Mouse (Mus musculus): ENCODE data around the gene Piwil1. TPM values are rescaled to one million over a fixed set of nuclear protein-coding genes. Genes with fewer than 3 reads are reported as not detected.
A peak's percentile ranks its signal among the peaks of the same experiment; 100 is the strongest.

The Piwil1 gene
- total RNA-seq, 1 experiment, result 0.62 TPM

DNA sequence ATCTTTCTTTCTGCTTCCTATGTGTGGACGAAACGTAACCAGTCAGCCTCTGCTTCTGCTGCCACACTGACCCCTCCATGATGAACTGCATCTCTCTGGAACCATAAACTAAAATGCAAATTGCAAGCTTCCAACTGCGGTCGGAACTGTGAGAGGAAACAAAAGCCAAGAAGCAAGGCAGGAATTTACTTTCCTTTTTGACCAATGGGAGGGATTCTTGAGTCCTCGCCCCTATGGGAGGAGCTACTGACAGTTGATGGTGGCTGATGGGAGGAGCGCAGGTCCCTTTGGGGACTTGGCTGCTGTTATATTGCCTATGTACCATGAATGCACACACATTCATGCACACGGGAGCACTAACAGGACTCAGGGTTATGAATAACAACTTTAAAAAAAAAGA is 38.3 kb upstream of the Piwil1 start:
- in situ Hi-C loops (cut with MboI; ENCODE audit: low sequenced_read_pairs in 2 of 2, unreplicated experiment in 2 of 2), result loop anchor here in 1 of 2 experiments (5.0 kb wide), 1 partner anchor 142 kb away; no protein-coding TSS in a partner anchor

DNA sequence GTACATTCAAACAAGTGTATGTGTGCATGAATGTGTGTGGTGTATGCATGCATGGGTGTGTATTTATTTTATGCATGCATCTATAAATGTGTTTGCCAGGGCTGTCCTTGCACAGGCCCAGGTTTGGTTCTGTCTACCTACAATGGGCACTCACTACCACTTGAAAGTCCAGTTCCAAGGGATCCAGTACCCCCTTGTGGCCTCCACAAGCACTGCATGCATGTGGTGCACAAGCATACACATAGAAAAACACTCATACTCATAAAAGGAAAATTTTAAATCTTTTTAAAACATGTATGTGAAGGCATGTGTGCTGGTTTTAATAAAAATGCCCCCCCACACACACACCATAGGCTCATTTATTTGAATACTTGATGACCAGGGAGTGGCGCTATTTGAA is 37.3 kb upstream of the Piwil1 start:
- no peak overlapping the region for H3K27ac ChIP-seq (ENCODE audit: insufficient read depth, low read depth, low read length, poor library complexity, severe bottlenecking)
- no peaks in the 10 kb centered on the region for H3K9me3 ChIP-seq (ENCODE audit: control insufficient read depth, insufficient read depth, low read depth, low read length)
- no peaks in the 10 kb centered on the region for H3K4me1 ChIP-seq (ENCODE audit: control insufficient read depth in 2 of 2, insufficient read depth in 2 of 2, low read length in 2 of 2, poor library complexity in 1 of 2)
- no peak overlapping the region for H3K4me3 ChIP-seq (ENCODE audit: insufficient read depth in 1 of 2, low read depth in 1 of 2, low read length in 2 of 2, poor library complexity in 1 of 2, severe bottlenecking in 1 of 2)
- TF ChIP-seq MAFK (IDR thresholded peaks at IDR 0.05; ENCODE audit: insufficient read depth, low read depth, low read length), result no peak
- TF ChIP-seq CHD2 (IDR thresholded peaks at IDR 0.05; ENCODE audit: low read depth, low read length), result no peak
- no peak for TF ChIP-seq ZC3H11A (IDR thresholded peaks at IDR 0.05; ENCODE audit: borderline replicate concordance, low read depth, low read length)
- no peak for TF ChIP-seq ZNF384 (IDR thresholded peaks at IDR 0.05; ENCODE audit: low read depth, low read length)
- TF ChIP-seq HCFC1 (IDR thresholded peaks at IDR 0.05; ENCODE audit: borderline replicate concordance, insufficient read depth, low read length), result no peak
- no peak overlapping the region for H3K9ac ChIP-seq (ENCODE audit: insufficient read depth, low read depth, low read length, poor library complexity, severe bottlenecking)
- DNase-seq (ENCODE audit: low read depth, low spot score), result peak; percentile 36
- H3K36me3 ChIP-seq (ENCODE audit: control insufficient read depth, insufficient read depth, low read length, poor library complexity, severe bottlenecking), result no peaks in the 10 kb centered on the region
- in situ Hi-C loops (cut with MboI; ENCODE audit: low sequenced_read_pairs in 2 of 2, unreplicated experiment in 2 of 2), result no loop called here

More for the DNA sequence above, 38.3 kb upstream of the Piwil1 start:
- no peaks in the 10 kb centered on the region for H3K36me3 ChIP-seq (ENCODE audit: control insufficient read depth, insufficient read depth, low read length, poor library complexity, severe bottlenecking)
- peak; percentile 11 for DNase-seq (ENCODE audit: low read depth, low spot score)
- no peak for TF ChIP-seq ZC3H11A (IDR thresholded peaks at IDR 0.05; ENCODE audit: borderline replicate concordance, low read depth, low read length)
- no peak for TF ChIP-seq HCFC1 (IDR thresholded peaks at IDR 0.05; ENCODE audit: borderline replicate concordance, insufficient read depth, low read length)
- no peak for TF ChIP-seq ZNF384 (IDR thresholded peaks at IDR 0.05; ENCODE audit: low read depth, low read length)
- TF ChIP-seq MAFK (IDR thresholded peaks at IDR 0.05; ENCODE audit: insufficient read depth, low read depth, low read length), result no peak
- no peak for TF ChIP-seq CHD2 (IDR thresholded peaks at IDR 0.05; ENCODE audit: low read depth, low read length)
- H3K9me3 ChIP-seq (ENCODE audit: control insufficient read depth, insufficient read depth, low read depth, low read length), result no peaks in the 10 kb centered on the region
- no peaks in the 10 kb centered on the region for H3K4me1 ChIP-seq (ENCODE audit: control insufficient read depth in 2 of 2, insufficient read depth in 2 of 2, low read length in 2 of 2, poor library complexity in 1 of 2)
- no peak overlapping the region for H3K4me3 ChIP-seq (ENCODE audit: insufficient read depth in 1 of 2, low read depth in 1 of 2, low read length in 2 of 2, poor library complexity in 1 of 2, severe bottlenecking in 1 of 2)
- no peak overlapping the region for H3K27ac ChIP-seq (ENCODE audit: insufficient read depth, low read depth, low read length, poor library complexity, severe bottlenecking)
- no peak overlapping the region for H3K9ac ChIP-seq (ENCODE audit: insufficient read depth, low read depth, low read length, poor library complexity, severe bottlenecking)

DNA sequence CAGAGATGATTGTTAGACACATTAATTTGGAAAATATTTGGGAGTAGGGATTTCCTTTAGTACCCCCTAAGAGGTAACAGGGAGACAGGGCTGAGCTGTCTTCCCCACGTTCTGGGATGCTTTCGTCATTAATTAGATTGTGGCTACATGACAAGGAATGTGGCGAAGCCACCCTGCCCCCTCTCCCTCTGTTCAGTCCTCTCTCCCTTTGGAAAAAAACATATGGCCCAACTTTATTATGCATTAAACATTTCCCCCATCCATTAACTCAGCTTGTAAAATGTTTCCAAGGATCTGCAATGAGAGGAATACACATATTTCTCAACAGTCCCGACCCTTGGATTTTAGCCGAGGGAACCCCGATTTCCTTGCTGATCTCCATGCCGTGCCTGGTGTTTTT is 35.0 kb upstream of the Piwil1 start:
- TF ChIP-seq CHD2 (IDR thresholded peaks at IDR 0.05; ENCODE audit: low read depth, low read length) (no peak), HCFC1 (IDR thresholded peaks at IDR 0.05; ENCODE audit: borderline replicate concordance, insufficient read depth, low read length) (no peak), MAFK (IDR thresholded peaks at IDR 0.05; ENCODE audit: insufficient read depth, low read depth, low read length) (no peak), ZNF384 (IDR thresholded peaks at IDR 0.05; ENCODE audit: low read depth, low read length) (no peak), ZC3H11A (IDR thresholded peaks at IDR 0.05; ENCODE audit: borderline replicate concordance, low read depth, low read length) (no peak)
- H3K9ac ChIP-seq (ENCODE audit: insufficient read depth, low read depth, low read length, poor library complexity, severe bottlenecking), result no peak overlapping the region
- DNase-seq (ENCODE audit: low read depth, low spot score), result no peak
- in situ Hi-C loops (cut with MboI; ENCODE audit: low sequenced_read_pairs in 2 of 2, unreplicated experiment in 2 of 2), result no loop called here
- no peak overlapping the region for H3K4me3 ChIP-seq (ENCODE audit: insufficient read depth in 1 of 2, low read depth in 1 of 2, low read length in 2 of 2, poor library complexity in 1 of 2, severe bottlenecking in 1 of 2)
- no peaks in the 10 kb centered on the region for H3K9me3 ChIP-seq (ENCODE audit: control insufficient read depth, insufficient read depth, low read depth, low read length)
- H3K4me1 ChIP-seq (ENCODE audit: control insufficient read depth in 2 of 2, insufficient read depth in 2 of 2, low read length in 2 of 2, poor library complexity in 1 of 2), result no peaks in the 10 kb centered on the region
- no peaks in the 10 kb centered on the region for H3K36me3 ChIP-seq (ENCODE audit: control insufficient read depth, insufficient read depth, low read length, poor library complexity, severe bottlenecking)
- H3K27ac ChIP-seq (ENCODE audit: insufficient read depth, low read depth, low read length, poor library complexity, severe bottlenecking), result no peak overlapping the region

DNA sequence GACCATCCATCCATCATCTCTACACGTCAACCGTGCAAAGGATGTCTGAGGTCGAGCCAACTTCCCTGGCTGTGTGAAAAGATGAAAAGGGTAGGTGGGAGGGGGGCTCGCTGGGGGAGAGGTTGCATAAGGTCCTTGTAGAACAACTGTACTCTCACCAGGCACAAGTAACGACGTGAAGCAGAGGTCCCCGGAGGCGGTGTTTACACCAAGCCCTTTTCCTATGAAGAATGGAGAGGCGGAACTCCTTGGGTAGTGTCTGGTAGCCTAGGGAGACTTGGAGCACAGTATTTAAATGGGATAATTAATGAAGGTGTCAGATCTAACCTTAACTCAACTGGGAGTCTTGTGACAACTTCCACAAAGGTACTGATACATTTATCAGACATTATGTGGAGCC is 28.2 kb upstream of the Piwil1 start:
- Histone ChIP-seq H3K4me1 (ENCODE audit: control insufficient read depth in 2 of 2, insufficient read depth in 2 of 2, low read length in 2 of 2, poor library complexity in 1 of 2) (no peaks in the 10 kb centered on the region), H3K9ac (ENCODE audit: insufficient read depth, low read depth, low read length, poor library complexity, severe bottlenecking) (no peak overlapping the region), H3K9me3 (ENCODE audit: control insufficient read depth, insufficient read depth, low read depth, low read length) (no peaks in the 10 kb centered on the region), H3K36me3 (ENCODE audit: control insufficient read depth, insufficient read depth, low read length, poor library complexity, severe bottlenecking) (no peaks in the 10 kb centered on the region), H3K4me3 (ENCODE audit: insufficient read depth in 1 of 2, low read depth in 1 of 2, low read length in 2 of 2, poor library complexity in 1 of 2, severe bottlenecking in 1 of 2) (no peak overlapping the region), H3K27ac (ENCODE audit: insufficient read depth, low read depth, low read length, poor library complexity, severe bottlenecking) (no peak overlapping the region)
- in situ Hi-C loops (cut with MboI; ENCODE audit: low sequenced_read_pairs in 2 of 2, unreplicated experiment in 2 of 2), result no loop called here
- TF ChIP-seq ZNF384 (IDR thresholded peaks at IDR 0.05; ENCODE audit: low read depth, low read length) (no peak), HCFC1 (IDR thresholded peaks at IDR 0.05; ENCODE audit: borderline replicate concordance, insufficient read depth, low read length) (no peak), ZC3H11A (IDR thresholded peaks at IDR 0.05; ENCODE audit: borderline replicate concordance, low read depth, low read length) (no peak), CHD2 (IDR thresholded peaks at IDR 0.05; ENCODE audit: low read depth, low read length) (no peak), MAFK (IDR thresholded peaks at IDR 0.05; ENCODE audit: insufficient read depth, low read depth, low read length) (no peak)
- no peak for DNase-seq (ENCODE audit: low read depth, low spot score)

DNA sequence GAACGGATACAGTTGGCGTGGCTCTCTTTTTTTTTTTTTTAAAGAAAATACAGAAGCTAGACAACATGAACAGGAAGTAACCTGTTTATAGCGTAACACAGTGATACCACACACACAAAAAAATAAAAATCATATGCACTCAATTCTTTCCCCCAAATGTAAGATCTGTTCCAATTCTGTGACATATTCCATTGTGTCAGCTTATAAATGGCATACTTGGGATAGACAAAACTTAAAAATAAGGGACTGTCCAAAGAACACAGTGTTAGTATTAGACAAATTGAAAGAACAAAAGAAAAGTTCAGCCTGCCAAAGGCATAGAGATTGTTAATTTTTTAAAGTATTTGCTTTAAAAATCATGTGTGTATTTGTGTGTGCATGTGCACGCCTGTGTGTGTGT is 25.0 kb upstream of the Piwil1 start:
- TF ChIP-seq ZNF384 (IDR thresholded peaks at IDR 0.05; ENCODE audit: low read depth, low read length) (no peak), HCFC1 (IDR thresholded peaks at IDR 0.05; ENCODE audit: borderline replicate concordance, insufficient read depth, low read length) (no peak), CHD2 (IDR thresholded peaks at IDR 0.05; ENCODE audit: low read depth, low read length) (no peak), MAFK (IDR thresholded peaks at IDR 0.05; ENCODE audit: insufficient read depth, low read depth, low read length) (no peak), ZC3H11A (IDR thresholded peaks at IDR 0.05; ENCODE audit: borderline replicate concordance, low read depth, low read length) (no peak)
- no peak for DNase-seq (ENCODE audit: low read depth, low spot score)
- H3K9ac ChIP-seq (ENCODE audit: insufficient read depth, low read depth, low read length, poor library complexity, severe bottlenecking), result no peak overlapping the region
- H3K27ac ChIP-seq (ENCODE audit: insufficient read depth, low read depth, low read length, poor library complexity, severe bottlenecking), result no peak overlapping the region
- no peaks in the 10 kb centered on the region for H3K9me3 ChIP-seq (ENCODE audit: control insufficient read depth, insufficient read depth, low read depth, low read length)
- no peaks in the 10 kb centered on the region for H3K36me3 ChIP-seq (ENCODE audit: control insufficient read depth, insufficient read depth, low read length, poor library complexity, severe bottlenecking)
- H3K4me1 ChIP-seq (ENCODE audit: control insufficient read depth in 2 of 2, insufficient read depth in 2 of 2, low read length in 2 of 2, poor library complexity in 1 of 2), result no peaks in the 10 kb centered on the region
- in situ Hi-C loops (cut with MboI; ENCODE audit: low sequenced_read_pairs in 2 of 2, unreplicated experiment in 2 of 2), result no loop called here
- no peak overlapping the region for H3K4me3 ChIP-seq (ENCODE audit: insufficient read depth in 1 of 2, low read depth in 1 of 2, low read length in 2 of 2, poor library complexity in 1 of 2, severe bottlenecking in 1 of 2)
